Mouse (Mus musculus) small intestine, adult 2 months (tissue): ENCODE measurements around the gene Itga9.

Experiments used
- CTCF ChIP-seq: fragments of 200-500 bp; IDR thresholded peaks from 2 replicates; pipeline ENCODE4 v1.5.1; 2012; ENCODE audit warnings: low read depth, mild to moderate bottlenecking, control low read depth, inconsistent platforms, low read length, moderate library complexity, mixed read lengths; ENCODE audit not compliant: insufficient replicate concordance, insufficient read length; ENCODE audit errors: extremely low read depth
- POLR2A ChIP-seq: fragments of 200-500 bp; IDR thresholded peaks from 2 replicates; pipeline ENCODE4 v1.6.1; 2012; ENCODE audit warnings: low read depth, mild to moderate bottlenecking, control low read depth, inconsistent platforms, low read length, moderate library complexity

GRCm38 (mm10) chr9:118915290-118915689 is 308.8 kb downstream of the Itga9 start:
- TF ChIP-seq CTCF (peak; percentile 69; the same call in 1 of the 2 replicates), POLR2A (no peak)
